Mouse (Mus musculus) thymus, adult 2 months (tissue): Measurements from ENCODE around the gene Cldn7. TPM values are rescaled to one million over a fixed set of nuclear protein-coding genes. Genes with fewer than 3 reads are reported as not detected.
A peak's percentile ranks its signal among the peaks of the same experiment; 100 is the strongest.
"Not testable (repeated sequence)": the region's sequence is repeated elsewhere in the genome, so short reads cannot be mapped to it uniquely, and the experiment has no call there.

Experiments
- DNase-seq: peaks from one replicate; pipeline ENCODE4 v3.0.0; 2021
- H3K27ac ChIP-seq: fragments of 200-500 bp; 2 replicates; pipeline ENCODE4 v1.5.1; 2012; ENCODE audit warnings: low read length, control low read depth; ENCODE audit not compliant: control insufficient read depth, insufficient read depth
- H3K27me3 ChIP-seq: fragments of 200-500 bp; 2 replicates; pipeline ENCODE4 v1.6.1; 2012; ENCODE audit warnings: mild to moderate bottlenecking, low read length, moderate library complexity, mixed read lengths; ENCODE audit not compliant: control insufficient read depth, insufficient read depth
- H3K36me3 ChIP-seq: fragments of 200-500 bp; 2 replicates; pipeline ENCODE4 v1.6.1; 2012; ENCODE audit warnings: mild to moderate bottlenecking, low read length, moderate library complexity; ENCODE audit not compliant: control insufficient read depth, insufficient read depth
- H3K4me1 ChIP-seq: fragments of 200-500 bp; replicated peaks from 2 replicates; pipeline ENCODE4 v1.6.1; 2012; ENCODE audit warnings: low read length; ENCODE audit not compliant: control insufficient read depth, insufficient read depth
- H3K4me3 ChIP-seq: fragments of 200-500 bp; 2 replicates; pipeline ENCODE4 v1.5.1; 2012; ENCODE audit warnings: mild to moderate bottlenecking, low read length, control low read depth, moderate library complexity; ENCODE audit not compliant: control insufficient read depth, insufficient read depth
- CTCF ChIP-seq: fragments of 200-500 bp; IDR thresholded peaks from 2 replicates; pipeline ENCODE4 v1.5.1; 2012; ENCODE audit warnings: mild to moderate bottlenecking, control low read depth, low read length, moderate library complexity, borderline replicate concordance; ENCODE audit not compliant: control insufficient read depth, poor library complexity, insufficient read depth; ENCODE audit errors: extremely low read depth
- POLR2A ChIP-seq: fragments of 200-500 bp; IDR thresholded peaks from 2 replicates; pipeline ENCODE4 v1.6.1; 2012; ENCODE audit warnings: mild to moderate bottlenecking, low read length, control low read depth, moderate library complexity; ENCODE audit not compliant: control insufficient read depth, poor library complexity, insufficient read depth; ENCODE audit errors: extremely low read depth
- WGBS: fragments of 180-500 bp; shearing (Covaris S2); methylation state at CpG from one replicate; pipeline ENCODE4 v1.1.7; 2018; 5-methylcytosine and 5-hydroxymethylcytosine counted together
- polyA plus RNA-seq: library from polyadenylated mRNA; depleted of rRNA; stranded (reverse); fragments of >200 nt; gene quantifications from 2 replicates; pipeline ENCODE4 v1.2.3, GENCODE M21; 2012

The Cldn7 gene
- polyA plus RNA-seq, 1 experiment: 6.0 TPM

DNA sequence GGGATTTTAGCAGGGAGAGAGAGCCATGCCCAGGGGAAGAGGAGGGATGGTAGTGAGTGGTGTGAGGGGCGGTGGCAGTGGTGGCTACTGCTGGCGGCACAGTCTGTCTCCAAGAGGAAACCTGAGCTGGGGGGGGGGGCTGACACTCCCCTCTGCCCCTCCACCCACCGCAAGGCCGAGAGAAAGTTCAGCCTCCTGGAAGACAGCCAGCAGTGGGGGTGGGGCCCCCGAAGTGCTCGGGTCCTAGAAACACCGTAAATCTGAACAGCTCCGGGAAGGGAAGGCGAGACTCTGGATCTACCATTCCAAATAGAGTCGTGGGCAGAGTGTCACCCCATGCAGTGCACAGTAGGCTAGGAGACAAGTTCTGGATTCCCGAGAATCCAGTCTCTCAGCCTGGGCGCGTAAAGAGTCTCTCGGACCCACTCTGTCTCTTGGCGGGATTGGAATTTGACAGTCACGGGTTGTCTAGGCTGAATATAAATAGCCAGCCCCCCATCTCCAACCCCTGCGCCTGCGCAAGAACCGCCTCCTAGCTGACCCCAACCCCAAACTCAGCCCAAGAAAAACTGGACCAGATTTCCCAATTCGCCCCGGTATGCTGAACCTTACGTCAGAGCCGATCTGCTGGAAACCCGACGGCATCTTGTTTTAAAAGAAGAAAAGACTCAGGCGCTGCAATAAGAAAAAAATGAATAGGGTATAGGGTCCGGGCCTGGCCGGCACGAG is 17.1 kb upstream of the Cldn7 start:
- DNase-seq: no peak
- TF ChIP-seq POLR2A (no peak), CTCF (0 out of 2 replicates have a peak, but pooled peaks have one; percentile 12)
- no peaks in the 10 kb centered on the region for H3K27me3 ChIP-seq
- 32% methylated on average over 29 of the region's 29 CpGs for WGBS
- no peak overlapping the region for H3K27ac ChIP-seq
- H3K4me1 ChIP-seq: peaks cover 16% of the 10 kb centered on the region
- peak overlapping the region; percentile 26 for H3K4me3 ChIP-seq
- H3K36me3 ChIP-seq: no peaks in the 10 kb centered on the region

DNA sequence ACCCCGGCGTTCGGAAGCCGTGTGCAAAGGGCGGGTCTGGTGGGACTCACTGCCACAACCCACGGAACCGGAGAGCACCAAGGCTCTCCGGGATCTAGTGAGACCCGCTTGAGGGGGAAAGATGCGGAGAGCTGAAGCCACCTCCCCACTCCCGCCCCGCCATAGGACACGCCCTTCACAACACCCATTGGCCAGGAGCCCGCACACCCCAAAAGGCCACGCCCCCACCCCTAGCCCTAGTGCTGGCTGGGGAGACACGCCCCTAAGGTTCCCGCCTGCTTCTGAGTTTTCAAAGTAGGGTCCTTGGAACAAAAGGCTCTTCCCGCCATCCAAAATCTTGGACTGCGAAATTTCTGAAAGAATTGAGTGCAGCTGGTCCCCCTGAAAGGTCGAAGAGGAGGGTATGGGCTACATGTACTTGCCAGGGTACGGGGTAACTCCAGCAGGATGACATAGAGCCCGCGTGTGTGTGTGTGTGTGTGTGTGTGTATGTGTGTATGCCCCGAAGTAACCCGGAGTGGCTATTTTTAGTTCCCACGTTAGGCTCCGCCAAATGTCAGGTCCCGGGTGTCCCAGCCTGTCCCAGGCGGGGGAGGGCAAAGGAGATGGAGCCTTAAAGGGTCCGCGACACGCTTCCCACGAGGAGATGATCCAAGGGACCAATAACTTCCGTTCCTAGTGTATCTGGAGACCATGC is 16.4 kb upstream of the Cldn7 start, which contains the start of gene Slc2a4:
Gene Slc2a4, minus strand, starts transcription at position 123 of the 697 bp plus-strand sequence.
- H3K4me3 ChIP-seq: peak within 1 kb of the TSS; percentile 26
- H3K27ac ChIP-seq: no peak within 1 kb of the TSS
- WGBS: 1% methylated on average over 34 of the region's 34 CpGs
- peaks cover 16% of the 10 kb centered on the region for H3K4me1 ChIP-seq
- H3K27me3 ChIP-seq: no peaks in the 10 kb centered on the region
- TF ChIP-seq CTCF: no peak
- H3K36me3 ChIP-seq: no peaks in the 10 kb centered on the region
- peak; percentile 93 for DNase-seq

DNA sequence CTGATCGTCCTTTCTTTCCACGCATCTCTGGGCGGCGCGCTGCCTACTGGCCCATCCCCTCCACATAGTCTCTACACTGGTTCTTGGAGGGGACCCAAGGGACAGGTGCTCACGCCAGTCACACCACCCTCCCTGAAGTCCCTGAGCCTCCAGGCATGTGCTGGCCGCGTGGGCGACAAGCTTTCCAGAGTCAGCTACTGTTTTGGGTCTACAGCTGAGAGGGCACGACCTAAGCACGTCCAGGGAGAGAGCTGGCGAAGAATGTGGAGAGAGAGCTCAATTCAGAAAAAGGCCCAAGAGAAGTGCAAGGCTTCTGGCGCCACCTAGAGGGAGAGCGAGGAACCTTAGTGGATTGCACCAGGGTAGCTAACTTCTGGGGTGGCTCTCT is 15.8 kb upstream of the Cldn7 start:
- no peaks in the 10 kb centered on the region for H3K36me3 ChIP-seq
- 2% methylated on average over 14 of the region's 14 CpGs for WGBS
- peak overlapping the region; percentile 26 for H3K4me3 ChIP-seq
- TF ChIP-seq POLR2A: no peak
- peak; percentile 60; the same call in 1 of the 2 replicates for TF ChIP-seq CTCF
- DNase-seq: peak; percentile 86
- no peaks in the 10 kb centered on the region for H3K27me3 ChIP-seq
- H3K4me1 ChIP-seq: peaks cover 16% of the 10 kb centered on the region
- no peak overlapping the region for H3K27ac ChIP-seq

DNA sequence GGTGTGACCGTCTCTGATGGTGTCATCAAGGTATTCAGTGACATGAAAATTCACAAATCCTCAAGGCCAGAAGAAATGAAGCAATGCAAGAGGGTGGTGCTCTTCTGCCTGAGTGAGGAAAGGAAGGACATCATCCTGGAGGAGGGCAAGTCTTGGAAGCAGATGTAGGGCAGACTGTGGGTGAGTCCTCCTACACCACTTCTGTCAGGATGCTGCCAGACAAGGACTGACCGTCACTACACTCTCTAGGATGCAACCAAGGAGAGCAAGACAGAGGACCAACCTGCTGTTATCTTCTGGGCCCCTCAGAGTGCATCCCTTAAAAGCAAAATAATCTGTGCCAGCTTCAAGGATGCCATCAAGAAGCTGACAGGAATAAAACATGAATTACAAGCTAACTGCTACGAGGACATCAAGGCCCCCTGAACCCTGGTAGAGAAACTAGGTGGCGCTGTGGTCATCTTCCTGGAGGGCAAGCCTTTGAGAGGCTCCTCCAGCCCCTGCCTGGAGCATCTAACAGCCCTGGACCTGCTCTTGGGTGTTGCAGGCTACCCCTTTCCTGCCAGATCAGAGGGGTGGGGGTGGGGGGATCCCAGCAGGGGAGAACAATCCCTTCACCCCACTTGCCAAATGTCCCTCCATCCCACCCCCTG is 13.6 kb upstream of the Cldn7 start:
- no peaks in the 10 kb centered on the region for H3K27me3 ChIP-seq
- H3K4me3 ChIP-seq: no peak overlapping the region
- H3K27ac ChIP-seq: no peak overlapping the region
- peak; percentile 29 for DNase-seq
- TF ChIP-seq POLR2A: no peak
- TF ChIP-seq CTCF: no peak
- 58% methylated on average over 4 of the region's 4 CpGs for WGBS
- no peaks in the 10 kb centered on the region for H3K36me3 ChIP-seq
- peaks cover 16% of the 10 kb centered on the region for H3K4me1 ChIP-seq

DNA sequence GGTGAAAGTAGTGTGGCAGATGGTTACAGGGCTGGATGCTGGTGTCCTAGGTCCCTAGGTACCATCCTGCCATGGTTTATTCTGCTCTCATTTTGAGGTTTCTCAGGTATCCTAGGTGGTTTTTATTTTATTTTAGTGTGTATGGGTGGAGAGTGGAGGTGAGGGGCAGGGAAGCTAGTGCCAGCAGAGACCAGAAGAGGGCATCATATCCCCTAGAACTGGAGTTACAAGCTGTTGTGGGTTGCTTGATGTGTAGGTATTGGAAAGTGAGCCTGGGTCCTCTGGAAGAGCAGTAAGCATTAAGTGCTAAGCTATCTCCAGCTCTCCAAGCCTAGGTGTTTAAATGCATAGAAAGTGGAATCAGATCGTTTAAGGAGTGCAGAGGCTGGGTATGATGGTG is 12.3 kb upstream of the Cldn7 start:
- DNase-seq: no peak
- Histone ChIP-seq H3K4me3 (no peak overlapping the region), H3K27me3 (no peaks in the 10 kb centered on the region), H3K36me3 (no peaks in the 10 kb centered on the region), H3K27ac (no peak overlapping the region), H3K4me1 (peaks cover 14% of the 10 kb centered on the region)
- 48% methylated on average over 1 of the region's 1 CpGs for WGBS
- TF ChIP-seq CTCF: no peak

DNA sequence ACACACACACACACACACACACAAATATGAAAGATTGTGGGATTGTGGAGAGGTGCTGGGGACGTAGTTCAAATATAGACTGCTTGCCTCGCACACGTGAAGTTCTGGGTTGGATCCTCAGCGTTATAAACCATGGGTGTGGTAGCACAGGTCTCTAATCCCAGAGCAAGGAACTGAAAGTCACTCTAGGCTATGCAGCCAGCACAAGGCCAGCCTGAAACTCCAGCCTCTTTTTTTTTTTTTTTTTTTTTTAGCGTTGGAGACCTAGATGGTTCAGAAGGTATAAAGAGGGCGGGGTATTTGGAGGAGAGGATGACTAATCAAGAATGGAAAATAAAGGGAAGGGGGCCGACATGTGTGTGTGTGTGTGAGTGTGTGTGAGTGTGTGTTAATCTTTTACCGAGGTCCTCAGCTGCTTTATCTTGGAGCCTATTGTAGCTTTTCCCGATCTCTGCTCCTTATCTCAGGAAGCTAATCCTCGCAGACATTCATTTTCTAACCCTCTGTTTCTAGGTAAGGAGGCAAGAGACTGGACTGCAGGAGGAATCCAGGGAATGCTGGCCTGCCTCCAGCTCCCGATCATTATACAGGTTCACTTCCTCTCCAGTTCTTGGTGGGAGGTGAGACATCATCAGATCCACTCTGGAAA is 11.2 kb upstream of the Cldn7 start:
- TF ChIP-seq POLR2A (no peak), CTCF (no peak)
- no peak for DNase-seq
- H3K36me3 ChIP-seq: no peaks in the 10 kb centered on the region
- H3K27me3 ChIP-seq: no peaks in the 10 kb centered on the region
- peaks cover 4% of the 10 kb centered on the region for H3K4me1 ChIP-seq
- H3K4me3 ChIP-seq: no peak overlapping the region
- H3K27ac ChIP-seq: no peak overlapping the region
- WGBS: 65% methylated on average over 11 of the region's 11 CpGs

DNA sequence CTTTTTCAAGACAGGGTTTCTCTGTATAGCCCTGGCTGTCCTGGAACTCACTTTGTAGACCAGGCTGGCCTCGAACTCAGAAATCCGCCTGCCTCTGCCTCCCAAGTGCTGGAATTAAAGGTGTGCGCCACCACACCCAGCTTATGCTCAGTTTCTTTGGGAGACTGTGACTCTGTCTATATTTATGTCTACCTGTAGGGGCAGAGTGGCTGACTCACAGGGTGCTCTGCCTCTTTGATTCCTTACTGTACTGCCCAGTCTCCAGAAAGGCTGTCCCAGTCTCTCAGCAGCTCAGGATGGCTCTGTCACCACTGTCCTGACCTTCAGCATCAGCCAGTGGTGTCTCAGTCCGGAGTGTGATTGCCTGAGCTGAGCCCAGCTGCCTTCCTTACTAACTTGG is 9.0 kb upstream of the Cldn7 start:
- H3K27ac ChIP-seq, DNase-seq: not testable (repeated sequence)
- WGBS: 86% methylated on average over 4 of the region's 4 CpGs

More for the DNA sequence above, 9.0 kb upstream of the Cldn7 start:
- H3K4me1 ChIP-seq, H3K4me3 ChIP-seq, H3K27me3 ChIP-seq, H3K36me3 ChIP-seq: not testable (repeated sequence)
